Mouse (Mus musculus): Measurements from ENCODE around the gene Hspg2. TPM values are rescaled to one million over a fixed set of nuclear protein-coding genes. Genes with fewer than 3 reads are reported as not detected.
"Not testable (repeated sequence)": the region's sequence is repeated elsewhere in the genome, so short reads cannot be mapped to it uniquely, and the experiment has no call there.

The Hspg2 gene
- polyA plus RNA-seq, 1 experiment from 2014 or later: 19.0 TPM

DNA sequence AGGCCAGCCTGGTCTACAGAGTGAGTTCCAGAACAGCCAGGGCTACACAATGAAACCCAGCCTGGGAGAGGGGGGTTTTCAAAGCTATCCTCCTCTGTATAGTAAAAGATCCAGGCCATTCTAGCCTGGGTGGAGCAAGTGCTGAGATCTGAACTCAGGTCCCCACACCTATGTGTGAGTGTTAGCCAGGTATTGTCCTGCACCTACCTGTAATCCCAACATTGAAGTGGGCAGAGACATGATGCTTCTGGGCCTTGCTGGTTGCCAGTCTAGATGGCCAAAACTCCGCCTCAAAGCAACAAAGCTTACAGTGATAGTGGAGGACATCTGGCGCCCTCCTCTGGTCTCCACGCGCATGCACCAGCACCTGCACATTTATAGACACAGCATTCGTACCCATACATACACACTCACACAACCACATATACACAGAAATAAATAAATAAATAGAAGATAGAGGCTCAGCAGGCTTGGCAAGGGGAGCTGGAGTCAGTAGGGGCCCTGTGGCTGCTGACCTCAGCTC, 77.5 kb downstream of the Hspg2 start:
- ATAC-seq (ENCODE audit: insufficient number of reproducible peaks, insufficient read depth, low FRiP score, low TSS enrichment): no peak
- no peaks in the 10 kb centered on the region for H3K4me1 ChIP-seq
- H3K4me3 ChIP-seq: no peak overlapping the region
- H3K27ac ChIP-seq: no peak overlapping the region
- 77% methylated on average over 5 of the region's 5 CpGs for WGBS
- no peaks in the 10 kb centered on the region for H3K9me3 ChIP-seq
- H3K4me2 ChIP-seq (replicated peaks): no peak overlapping the region
- H3K27me3 ChIP-seq: no peaks in the 10 kb centered on the region
- peaks cover 87% of the 10 kb centered on the region for H3K36me3 ChIP-seq
- H3K9ac ChIP-seq: no peak overlapping the region

DNA sequence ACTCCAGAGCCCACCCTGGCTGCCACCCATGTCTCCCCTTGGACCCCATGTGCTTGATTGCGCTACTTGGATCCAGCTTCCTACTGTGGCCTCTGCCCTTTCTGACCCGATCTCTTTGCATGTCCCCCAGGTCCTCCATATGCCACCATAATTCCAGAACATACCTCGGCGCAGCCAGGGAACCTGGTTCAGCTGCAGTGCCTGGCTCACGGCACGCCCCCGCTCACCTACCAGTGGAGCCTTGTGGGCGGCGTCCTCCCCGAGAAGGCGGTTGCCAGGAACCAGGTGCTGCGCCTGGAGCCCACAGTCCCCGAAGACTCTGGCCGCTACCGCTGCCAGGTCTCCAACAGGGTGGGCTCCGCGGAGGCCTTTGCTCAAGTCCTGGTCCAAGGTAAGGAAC, 84.9 kb downstream of the Hspg2 start:
- Histone ChIP-seq H3K27ac (no peak overlapping the region), H3K9ac (no peak overlapping the region), H3K4me1 (no peaks in the 10 kb centered on the region), H3K27me3 (no peaks in the 10 kb centered on the region), H3K4me2 (replicated peaks) (no peak overlapping the region), H3K4me3 (no peak overlapping the region), H3K36me3 (peaks cover 86% of the 10 kb centered on the region), H3K9me3 (no peaks in the 10 kb centered on the region)
- WGBS: 94% methylated on average over 17 of the region's 17 CpGs
- no peak for ATAC-seq (ENCODE audit: insufficient number of reproducible peaks, insufficient read depth, low FRiP score, low TSS enrichment)

DNA sequence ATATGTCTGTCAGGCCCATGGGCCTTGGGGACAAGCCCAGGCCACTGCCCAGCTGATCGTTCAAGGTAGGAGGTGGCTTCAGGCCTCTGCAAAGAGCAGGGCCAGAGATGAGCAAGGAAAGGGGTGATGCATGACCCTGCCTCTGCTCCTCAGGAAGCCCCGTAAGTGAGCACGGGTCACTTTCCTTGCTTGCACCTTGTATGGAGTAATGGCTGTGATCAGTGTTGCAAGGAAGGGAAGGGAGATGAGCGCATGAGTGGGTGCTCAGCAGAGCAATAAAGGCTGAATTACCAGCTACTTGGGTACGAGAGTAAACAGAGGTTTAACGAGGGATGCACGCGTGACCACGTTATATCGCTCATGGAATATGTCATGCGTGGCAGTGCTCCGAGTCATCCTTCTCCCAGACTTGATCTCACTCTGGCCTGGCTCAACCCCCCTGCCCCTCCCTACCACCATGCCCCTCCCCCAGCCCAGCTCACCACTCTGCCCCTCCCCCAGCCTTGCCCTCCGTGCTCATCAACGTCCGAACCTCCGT, 88.2 kb downstream of the Hspg2 start:
- Histone ChIP-seq H3K36me3 (peaks cover 89% of the 10 kb centered on the region), H3K27me3 (no peaks in the 10 kb centered on the region), H3K9me3 (no peaks in the 10 kb centered on the region), H3K27ac (no peak overlapping the region), H3K4me3 (no peak overlapping the region), H3K9ac (no peak overlapping the region), H3K4me2 (replicated peaks) (no peak overlapping the region), H3K4me1 (no peaks in the 10 kb centered on the region)
- 89% methylated on average over 16 of the region's 16 CpGs for WGBS
- ATAC-seq (ENCODE audit: insufficient number of reproducible peaks, insufficient read depth, low FRiP score, low TSS enrichment): no peak

DNA sequence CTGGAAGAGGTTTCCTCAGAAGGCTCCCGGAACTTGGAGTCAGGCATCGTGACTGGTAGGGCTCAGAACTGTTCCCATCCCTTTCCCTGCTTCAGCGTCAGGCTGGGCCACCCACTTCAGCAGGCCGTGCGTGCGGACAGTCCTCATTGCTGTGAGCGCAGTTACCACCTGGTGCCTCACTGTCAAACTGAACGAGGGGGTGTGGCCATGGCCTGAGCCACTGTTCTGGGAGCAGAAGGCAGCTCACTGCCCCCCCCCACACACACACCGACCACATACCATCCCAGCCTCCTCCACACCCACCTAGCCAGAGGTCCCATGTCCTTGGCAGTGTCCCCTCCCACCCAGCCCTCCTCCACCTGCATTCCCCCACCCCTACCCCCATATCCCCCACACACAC, 101.3 kb downstream of the Hspg2 start:
- no peak overlapping the region for H3K4me2 ChIP-seq (replicated peaks)
- H3K4me3 ChIP-seq: no peak overlapping the region
- H3K36me3 ChIP-seq: peaks cover 37% of the 10 kb centered on the region
- H3K4me1 ChIP-seq: no peaks in the 10 kb centered on the region
- H3K27me3 ChIP-seq: no peaks in the 10 kb centered on the region
- no peak for ATAC-seq (ENCODE audit: insufficient number of reproducible peaks, insufficient read depth, low FRiP score, low TSS enrichment)
- H3K27ac ChIP-seq: no peak overlapping the region
- H3K9me3 ChIP-seq: no peaks in the 10 kb centered on the region
- 81% methylated on average over 9 of the region's 9 CpGs for WGBS
- H3K9ac ChIP-seq: no peak overlapping the region

DNA sequence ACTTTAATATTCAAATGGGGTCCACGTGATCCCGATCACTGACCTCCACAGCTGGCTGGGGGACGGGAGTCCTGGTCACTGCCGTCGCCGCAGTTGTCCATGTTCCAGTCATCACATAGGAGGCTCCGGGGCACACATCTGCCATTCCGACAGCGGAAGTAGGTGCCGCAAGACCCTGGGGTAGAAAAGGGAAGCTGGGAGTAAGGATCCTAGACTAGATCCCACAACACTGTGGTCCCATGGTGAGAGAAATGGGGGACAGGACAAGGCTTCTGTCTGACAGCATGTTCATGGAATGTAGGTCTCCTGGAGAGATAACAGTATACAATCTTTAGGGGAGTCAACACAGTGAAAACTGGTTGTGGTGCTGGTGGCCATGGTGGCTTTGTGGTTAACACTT, 105.9 kb downstream of the Hspg2 start, which contains the start of gene Ldlrad2:
Gene Ldlrad2 (minus strand): TSS at position 101 of the 400 bp plus-strand sequence.
- no peak within 1 kb of the TSS for H3K27ac ChIP-seq
- no peak within 1 kb of the TSS for H3K4me3 ChIP-seq
- no peak within 1 kb of the TSS for H3K9ac ChIP-seq
- peaks cover 17% of the 10 kb centered on the region for H3K27me3 ChIP-seq
- ATAC-seq (ENCODE audit: insufficient number of reproducible peaks, insufficient read depth, low FRiP score, low TSS enrichment): no peak
- 82% methylated on average over 10 of the region's 10 CpGs for WGBS
- H3K4me2 ChIP-seq (replicated peaks): no peak within 1 kb of the TSS
- peaks cover 11% of the 10 kb centered on the region for H3K36me3 ChIP-seq
- H3K9me3 ChIP-seq: no peaks in the 10 kb centered on the region
- H3K4me1 ChIP-seq: 0 out of 2 replicates have a peak, but pooled peaks cover 6% of the 10 kb centered on the region

DNA sequence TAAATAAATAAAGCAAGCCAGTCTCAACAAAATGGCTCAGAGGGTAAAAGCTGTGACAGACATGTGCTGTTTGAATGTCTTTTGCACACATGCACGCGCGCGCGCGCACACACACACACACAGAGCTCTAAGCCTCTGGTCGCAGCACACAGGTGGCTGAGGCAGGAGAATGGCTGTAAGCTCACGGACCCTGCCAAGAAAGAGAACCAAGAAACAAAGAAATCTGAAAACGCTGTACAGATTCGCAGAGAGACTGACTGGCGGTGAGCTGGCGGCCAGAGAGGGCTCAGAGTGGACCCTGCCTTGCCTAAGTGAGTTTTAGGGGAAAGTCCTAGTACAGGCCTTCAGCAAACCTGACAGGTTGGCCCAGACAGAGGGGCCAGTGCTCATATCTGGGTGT, 108.9 kb downstream of the Hspg2 start:
- ATAC-seq (ENCODE audit: insufficient number of reproducible peaks, insufficient read depth, low FRiP score, low TSS enrichment): no peak
- Histone ChIP-seq H3K4me3 (no peak overlapping the region), H3K27me3 (peaks cover 24% of the 10 kb centered on the region), H3K9me3 (no peaks in the 10 kb centered on the region), H3K36me3 (no peaks in the 10 kb centered on the region), H3K4me1 (0 out of 2 replicates have a peak, but pooled peaks cover 6% of the 10 kb centered on the region), H3K27ac (no peak overlapping the region), H3K4me2 (replicated peaks) (no peak overlapping the region), H3K9ac (no peak overlapping the region)
- WGBS: 96% methylated on average over 12 of the region's 12 CpGs

DNA sequence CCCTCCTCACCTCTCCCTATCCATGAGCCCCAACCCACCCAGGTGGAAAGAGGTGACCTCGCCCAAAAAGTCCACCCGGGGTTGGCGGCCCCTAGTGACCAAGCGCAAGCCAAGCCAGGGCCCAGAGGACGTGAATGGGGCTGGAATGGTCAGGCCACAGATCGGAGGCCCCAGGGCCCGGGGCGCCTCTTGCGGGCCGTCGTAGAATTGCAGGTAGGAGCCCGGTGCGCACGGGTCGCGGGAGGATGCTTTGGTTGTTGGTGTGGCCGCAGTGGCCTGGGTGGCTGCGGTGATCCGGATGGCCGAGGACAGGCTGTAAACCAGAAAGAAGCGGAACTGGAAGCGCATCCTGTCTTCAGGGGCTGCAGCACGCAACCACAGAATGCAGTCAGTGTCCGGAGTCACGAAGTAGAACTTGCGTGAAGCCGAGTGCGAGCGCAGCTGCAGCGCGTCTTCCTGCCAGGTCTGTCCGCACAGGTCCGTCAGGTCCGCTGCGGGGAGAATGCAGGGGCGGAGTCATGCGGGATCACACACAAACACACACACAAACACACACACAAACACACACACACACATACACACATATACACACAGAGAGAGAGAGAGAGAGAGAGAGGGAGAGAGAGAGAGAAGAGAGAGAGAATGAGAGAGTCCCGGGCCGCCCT, 109.7 kb downstream of the Hspg2 start:
- H3K27ac ChIP-seq: no peak overlapping the region
- peak overlapping the region; percentile 34 for H3K4me3 ChIP-seq
- WGBS: 5% methylated on average over 39 of the region's 39 CpGs
- peak overlapping the region; percentile 36; the same call in 1 of the 2 replicates for H3K9ac ChIP-seq
- no peaks in the 10 kb centered on the region for H3K9me3 ChIP-seq
- no peaks in the 10 kb centered on the region for H3K36me3 ChIP-seq
- 0 out of 2 replicates have a peak, but pooled peaks cover 6% of the 10 kb centered on the region for H3K4me1 ChIP-seq
- H3K4me2 ChIP-seq (replicated peaks): peak overlapping the region; percentile 69
- H3K27me3 ChIP-seq: peaks cover 24% of the 10 kb centered on the region
- peak; percentile 32; the same call in 1 of the 2 replicates for ATAC-seq (ENCODE audit: insufficient number of reproducible peaks, insufficient read depth, low FRiP score, low TSS enrichment)

DNA sequence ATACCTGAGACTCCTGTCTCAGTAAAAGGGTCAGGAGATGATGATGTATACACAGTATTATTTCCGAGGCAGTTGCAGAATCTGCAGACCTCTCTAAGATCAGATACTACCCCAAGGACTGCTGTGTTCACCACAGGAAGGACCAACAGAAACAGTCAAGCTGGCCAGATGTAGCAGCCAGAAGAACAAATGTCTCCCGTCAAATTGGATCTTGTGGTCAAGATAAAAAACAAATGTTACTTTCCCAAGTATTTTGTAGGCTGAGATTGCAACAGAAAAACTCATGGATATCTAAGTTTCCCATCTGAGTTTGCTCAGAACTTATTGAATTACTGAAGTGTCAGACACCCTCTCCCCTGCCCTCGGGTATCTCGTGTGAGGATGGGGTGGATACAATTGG, 111.2 kb downstream of the Hspg2 start:
- H3K9ac ChIP-seq: no peak overlapping the region
- 44% methylated on average over 4 of the region's 4 CpGs for WGBS
- no peak overlapping the region for H3K4me2 ChIP-seq (replicated peaks)
- no peaks in the 10 kb centered on the region for H3K9me3 ChIP-seq
- no peak for ATAC-seq (ENCODE audit: insufficient number of reproducible peaks, insufficient read depth, low FRiP score, low TSS enrichment)
- H3K4me3 ChIP-seq: no peak overlapping the region
- H3K4me1 ChIP-seq: 0 out of 2 replicates have a peak, but pooled peaks cover 6% of the 10 kb centered on the region
- H3K27me3 ChIP-seq: peaks cover 24% of the 10 kb centered on the region
- H3K27ac ChIP-seq: no peak overlapping the region
- H3K36me3 ChIP-seq: no peaks in the 10 kb centered on the region

DNA sequence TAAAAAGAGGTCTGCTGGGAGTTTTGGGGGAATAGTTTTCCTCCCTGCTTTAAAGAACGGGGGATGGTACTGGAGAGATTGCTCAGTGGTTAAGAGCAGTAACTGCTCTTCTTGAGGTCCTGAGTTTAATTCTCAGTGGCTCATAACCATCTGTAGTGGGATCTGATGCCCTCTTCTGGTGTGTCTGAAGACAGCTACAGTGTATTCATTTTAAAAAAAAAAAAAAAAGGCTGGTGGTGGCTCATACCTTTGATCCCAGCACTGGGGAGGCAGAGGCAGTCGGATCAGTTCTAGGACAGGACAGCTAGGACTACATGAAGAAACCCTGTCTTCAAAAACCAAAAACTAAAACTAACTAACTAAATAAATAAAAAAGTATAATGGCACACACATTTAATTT, 111.7 kb downstream of the Hspg2 start:
- H3K9me3 ChIP-seq: no peaks in the 10 kb centered on the region
- no peak overlapping the region for H3K4me3 ChIP-seq
- no peak overlapping the region for H3K27ac ChIP-seq
- H3K4me1 ChIP-seq: 0 out of 2 replicates have a peak, but pooled peaks cover 6% of the 10 kb centered on the region
- peaks cover 24% of the 10 kb centered on the region for H3K27me3 ChIP-seq
- H3K4me2 ChIP-seq (replicated peaks): no peak overlapping the region
- no peak overlapping the region for H3K9ac ChIP-seq
- WGBS: 60% methylated on average over 2 of the region's 2 CpGs
- H3K36me3 ChIP-seq: no peaks in the 10 kb centered on the region
- ATAC-seq (ENCODE audit: insufficient number of reproducible peaks, insufficient read depth, low FRiP score, low TSS enrichment): no peak

DNA sequence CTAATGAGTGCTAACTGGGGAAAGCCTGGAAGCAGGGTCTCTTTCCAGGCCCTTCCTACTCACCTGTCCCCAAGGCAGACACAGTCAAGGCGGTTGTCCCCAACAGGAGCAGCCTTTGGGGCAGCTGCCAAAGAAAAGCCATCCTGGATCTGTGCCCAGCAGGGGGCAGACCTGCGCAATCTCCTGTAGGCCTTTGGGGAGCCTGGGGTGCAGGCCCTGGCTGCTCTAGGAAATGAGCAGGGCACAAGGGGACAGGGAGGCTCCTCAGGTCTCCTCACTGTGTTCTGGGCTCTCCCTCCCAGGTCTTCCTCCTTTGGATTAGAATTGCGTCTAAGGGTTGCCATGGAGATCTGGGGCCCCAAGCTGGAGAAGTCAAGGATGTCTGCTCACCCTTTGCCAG, 113.2 kb downstream of the Hspg2 start:
- Histone ChIP-seq H3K4me2 (replicated peaks) (no peak overlapping the region), H3K4me3 (no peak overlapping the region), H3K36me3 (no peaks in the 10 kb centered on the region), H3K9ac (no peak overlapping the region), H3K27ac (no peak overlapping the region), H3K4me1 (0 out of 2 replicates have a peak, but pooled peaks cover 6% of the 10 kb centered on the region), H3K27me3 (peaks cover 24% of the 10 kb centered on the region), H3K9me3 (no peaks in the 10 kb centered on the region)
- WGBS: 28% methylated on average over 3 of the region's 3 CpGs
- no peak for ATAC-seq (ENCODE audit: insufficient number of reproducible peaks, insufficient read depth, low FRiP score, low TSS enrichment)

DNA sequence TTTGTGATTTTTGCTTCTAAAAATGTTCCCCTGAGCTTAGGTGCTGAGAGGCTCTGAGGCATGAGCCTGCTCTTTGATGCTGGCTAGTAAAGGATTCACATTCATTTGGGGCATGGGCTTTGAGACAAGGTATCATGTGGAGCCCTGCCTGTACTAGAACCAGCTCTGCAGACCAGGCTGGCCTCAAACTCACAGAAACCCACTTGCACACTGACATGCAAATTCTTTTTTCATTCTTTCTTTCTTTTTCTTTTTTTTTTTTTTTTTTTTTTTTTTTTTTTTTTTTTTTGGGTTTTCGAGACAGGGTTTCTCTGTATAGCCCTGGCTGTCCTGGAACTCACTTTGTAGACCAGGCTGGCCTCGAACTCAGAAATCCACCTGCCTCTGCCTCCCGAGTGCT, 120.5 kb downstream of the Hspg2 start:
- 81% methylated on average over 2 of the region's 3 CpGs for WGBS
- H3K4me3 ChIP-seq; ATAC-seq (ENCODE audit: insufficient number of reproducible peaks, insufficient read depth, low FRiP score, low TSS enrichment); H3K9ac ChIP-seq; H3K4me1 ChIP-seq; H3K4me2 ChIP-seq (replicated peaks); H3K9me3 ChIP-seq; H3K27ac ChIP-seq; H3K36me3 ChIP-seq; H3K27me3 ChIP-seq: not testable (repeated sequence)

DNA sequence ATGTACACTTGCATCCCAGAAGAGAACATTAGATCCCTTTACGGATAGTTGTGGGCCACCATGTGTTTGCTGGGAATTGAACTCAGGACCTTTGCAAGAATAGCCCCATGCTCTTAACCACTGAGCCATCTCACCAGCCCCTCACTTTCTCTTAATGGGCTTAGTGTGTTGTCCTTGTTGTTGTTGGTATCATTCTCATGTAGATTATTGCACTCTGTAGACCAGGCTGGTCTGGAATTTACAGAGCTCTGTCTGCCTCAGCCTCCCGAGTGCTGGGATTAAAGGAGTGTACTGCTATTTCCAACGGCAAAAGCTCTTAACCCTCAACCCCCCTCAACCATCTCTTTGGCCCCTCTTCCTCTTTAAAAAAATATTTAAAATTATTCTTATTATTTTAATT, 121.0 kb downstream of the Hspg2 start:
- H3K27ac ChIP-seq: no peak overlapping the region
- H3K4me3 ChIP-seq: no peak overlapping the region
- H3K9ac ChIP-seq: no peak overlapping the region
- H3K36me3 ChIP-seq: no peaks in the 10 kb centered on the region
- no peaks in the 10 kb centered on the region for H3K27me3 ChIP-seq
- no peak for ATAC-seq (ENCODE audit: insufficient number of reproducible peaks, insufficient read depth, low FRiP score, low TSS enrichment)
- H3K4me2 ChIP-seq (replicated peaks): no peak overlapping the region
- WGBS: 84% methylated on average over 3 of the region's 3 CpGs
- H3K9me3 ChIP-seq: no peaks in the 10 kb centered on the region
- H3K4me1 ChIP-seq: no peaks in the 10 kb centered on the region

All from embryonic facial prominence, embryonic 12.5 days (tissue).